Mouse (Mus musculus) cerebellum, postnatal 25 days (tissue): ENCODE data around the gene Tnn.

Experiments
- DNase-seq, 2 experiments: peaks; one replicate each; pipeline ENCODE4 v3.0.0; 2021; ENCODE audit warnings: mixed read lengths in 2 of 2

Tnn gene

GRCm38 (mm10) chr1:160153480-160153879 is at the start of gene Tnn:
Gene Tnn (minus strand): TSS chr1:160153580.
- DNase-seq: no peak

- DNase-seq: no peak
These were observed 41.9 kb upstream of the Tnn start for GRCm38 (mm10) chr1:160195337-160195663.

DNA sequence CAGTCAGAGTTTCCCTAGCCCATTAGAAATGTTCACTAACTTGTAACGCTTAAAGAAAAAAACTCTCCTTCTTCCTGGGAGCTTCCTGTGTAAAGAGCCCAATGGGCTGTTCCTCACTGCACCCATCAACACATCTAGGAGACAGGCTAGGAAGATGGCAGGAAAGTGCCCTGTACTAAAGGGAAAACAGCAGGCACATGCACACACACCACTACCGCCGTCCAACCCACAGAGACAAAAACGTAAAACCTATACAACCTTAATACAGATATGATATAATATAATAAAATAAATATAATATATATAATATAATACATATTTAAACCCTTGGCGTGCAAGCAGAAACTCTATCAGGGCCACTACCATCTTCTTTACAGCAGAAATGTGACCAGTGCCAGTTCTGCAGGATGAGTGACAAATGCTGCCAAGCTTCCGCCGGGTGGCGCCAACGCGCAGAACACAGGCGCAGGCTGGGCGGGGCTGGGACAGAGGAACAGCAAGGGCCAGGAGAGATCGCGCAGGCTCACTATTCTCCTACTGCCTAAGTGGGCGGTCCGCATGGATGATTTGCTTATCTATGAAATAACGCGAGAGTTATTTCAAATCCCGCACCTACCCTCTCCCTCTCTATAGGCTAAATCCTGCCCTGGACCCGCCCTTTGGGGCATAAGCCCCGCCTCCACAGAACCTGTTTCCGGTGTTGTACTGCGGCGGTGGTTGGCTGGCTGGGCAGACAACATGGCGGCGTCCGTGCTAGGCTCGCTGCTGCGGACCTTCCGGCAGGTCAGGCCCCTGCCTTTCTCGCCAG is 41.4 kb upstream of the Tnn start, which contains the start of gene Mrps14:
TSS of gene Mrps14 (plus strand) at position 687 of the 808 bp plus-strand sequence.
- peak; percentile 97 to 99 for DNase-seq

- DNase-seq: peak; percentile 48 to 63
These were observed 31.1 kb upstream of the Tnn start for GRCm38 (mm10) chr1:160184506-160184905.

- no peak for DNase-seq
These were observed 27.8 kb upstream of the Tnn start for GRCm38 (mm10) chr1:160181216-160181615.

DNA sequence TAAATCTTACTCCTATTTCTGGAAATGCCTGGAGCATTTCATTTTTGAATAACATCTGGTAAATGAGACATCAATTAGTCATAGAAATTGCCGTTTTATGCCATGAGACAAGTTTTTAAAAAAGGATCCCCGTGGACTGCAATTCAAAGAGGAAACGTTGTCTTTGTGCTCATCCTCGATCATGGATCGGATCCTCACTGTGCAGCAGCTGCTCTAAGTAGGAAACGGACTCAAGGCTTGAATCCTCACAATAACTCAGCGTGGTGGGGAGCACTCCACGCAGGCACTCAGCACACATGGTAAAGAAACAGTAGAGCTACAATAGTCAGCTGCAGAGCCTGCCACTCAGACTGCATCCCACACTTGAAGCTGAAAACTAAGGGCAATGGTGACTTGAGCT is 23.5 kb upstream of the Tnn start:
- no peak for DNase-seq

GRCm38 (mm10) chr1:160166600-160166999 is 13.2 kb upstream of the Tnn start:
- no peak for DNase-seq

DNA sequence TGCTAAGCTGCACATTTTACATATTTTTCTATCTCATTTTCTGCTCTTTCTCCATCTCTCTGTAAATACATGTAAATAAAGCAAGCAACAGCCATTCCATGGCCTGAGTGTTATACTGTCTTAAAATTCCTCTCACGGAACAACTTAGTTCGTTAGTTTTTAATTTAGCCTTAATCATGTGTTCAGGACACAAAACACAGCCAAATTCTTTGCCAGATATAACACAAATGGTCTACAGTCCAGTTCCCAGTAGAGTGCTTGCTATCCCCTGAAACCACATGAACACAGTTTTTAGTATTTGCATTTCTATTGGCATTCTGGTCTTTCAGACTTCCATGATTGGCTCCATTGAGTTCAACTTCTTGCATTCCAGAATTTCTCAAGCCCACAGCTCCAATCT is 4.8 kb upstream of the Tnn start:
- no peak for DNase-seq

- no peak for DNase-seq
These were observed 2.7 kb downstream of the Tnn start for GRCm38 (mm10) chr1:160150726-160151125.

- no peak for DNase-seq
These were observed 4.0 kb downstream of the Tnn start for GRCm38 (mm10) chr1:160149291-160149906.

- no peak for DNase-seq
These were observed 6.1 kb downstream of the Tnn start for GRCm38 (mm10) chr1:160147274-160147673.

DNA sequence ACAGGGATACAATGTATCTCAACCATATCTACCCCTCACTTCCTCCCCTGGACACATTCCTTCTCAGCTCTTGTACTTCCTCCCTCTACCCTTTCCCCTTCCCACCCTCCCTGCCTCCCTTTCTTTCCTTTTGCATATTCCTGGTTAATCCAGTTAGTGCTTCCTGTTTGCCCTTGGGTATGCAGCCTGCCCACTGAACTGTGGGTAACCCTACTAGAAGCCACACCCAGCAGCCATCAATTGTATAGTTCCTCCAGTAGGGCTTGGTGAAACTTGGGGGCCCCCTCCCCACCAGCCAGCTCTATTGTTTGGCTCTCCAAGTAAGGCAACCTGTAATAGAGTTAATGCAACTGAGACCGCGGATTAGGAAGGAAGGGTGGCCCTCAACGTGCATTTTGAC is 7.8 kb downstream of the Tnn start:
- no peak for DNase-seq

GRCm38 (mm10) chr1:160144343-160144742 is 9.0 kb downstream of the Tnn start:
- no peak for DNase-seq

DNA sequence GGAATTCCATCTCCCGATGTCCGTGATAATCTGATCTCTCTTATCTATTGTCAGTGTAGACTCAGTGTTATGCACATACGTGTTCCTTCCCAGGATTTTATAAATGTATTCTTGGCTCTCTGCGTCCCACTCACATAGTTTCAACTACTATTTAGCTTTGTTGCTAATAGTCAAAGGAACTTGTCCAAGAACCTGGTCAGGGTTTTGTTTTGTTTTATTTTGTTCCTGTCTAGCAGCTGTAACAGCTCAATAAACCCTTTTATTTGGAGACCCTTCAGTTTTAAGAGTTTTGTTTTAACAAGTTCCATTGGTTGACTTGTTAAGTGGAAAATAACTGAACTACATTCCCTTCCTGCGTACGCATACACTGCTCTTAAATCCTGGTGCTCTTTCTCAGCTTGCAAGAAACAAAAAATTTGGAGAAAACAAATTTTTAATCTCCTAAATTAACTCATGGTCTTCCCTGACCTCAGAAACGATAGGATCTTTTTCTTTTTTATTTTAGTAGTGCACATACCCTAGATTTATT is 17.0 kb downstream of the Tnn start:
- DNase-seq: no peak

GRCm38 (mm10) chr1:160133464-160134079 is 19.8 kb downstream of the Tnn start:
- no peak for DNase-seq

- DNase-seq: no peak
These were observed 29.4 kb downstream of the Tnn start for GRCm38 (mm10) chr1:160123957-160124356.

DNA sequence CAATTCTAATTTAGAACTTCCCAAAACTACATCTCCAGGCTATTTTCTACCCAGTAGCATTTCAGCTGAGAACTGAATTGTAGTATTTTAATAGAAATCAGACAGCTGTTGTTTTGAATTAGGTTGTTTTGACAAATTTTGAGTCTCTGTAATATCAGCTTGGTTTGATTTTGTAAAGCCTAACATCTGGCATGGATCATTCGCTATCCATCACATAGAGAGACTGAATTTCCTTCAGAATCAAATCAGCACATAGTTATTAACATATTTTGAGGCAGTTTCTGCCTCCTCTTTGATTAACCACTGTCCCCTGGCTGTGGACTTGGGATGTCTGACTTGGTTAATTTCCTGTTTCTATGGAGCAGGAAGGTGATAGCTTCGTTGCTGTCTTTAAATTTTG is 44.8 kb downstream of the Tnn start:
- no peak for DNase-seq

GRCm38 (mm10) chr1:160105426-160105825 is 48.0 kb downstream of the Tnn start:
- no peak for DNase-seq

GRCm38 (mm10) chr1:160100996-160101395 is 52.4 kb downstream of the Tnn start:
- no peak for DNase-seq

DNA sequence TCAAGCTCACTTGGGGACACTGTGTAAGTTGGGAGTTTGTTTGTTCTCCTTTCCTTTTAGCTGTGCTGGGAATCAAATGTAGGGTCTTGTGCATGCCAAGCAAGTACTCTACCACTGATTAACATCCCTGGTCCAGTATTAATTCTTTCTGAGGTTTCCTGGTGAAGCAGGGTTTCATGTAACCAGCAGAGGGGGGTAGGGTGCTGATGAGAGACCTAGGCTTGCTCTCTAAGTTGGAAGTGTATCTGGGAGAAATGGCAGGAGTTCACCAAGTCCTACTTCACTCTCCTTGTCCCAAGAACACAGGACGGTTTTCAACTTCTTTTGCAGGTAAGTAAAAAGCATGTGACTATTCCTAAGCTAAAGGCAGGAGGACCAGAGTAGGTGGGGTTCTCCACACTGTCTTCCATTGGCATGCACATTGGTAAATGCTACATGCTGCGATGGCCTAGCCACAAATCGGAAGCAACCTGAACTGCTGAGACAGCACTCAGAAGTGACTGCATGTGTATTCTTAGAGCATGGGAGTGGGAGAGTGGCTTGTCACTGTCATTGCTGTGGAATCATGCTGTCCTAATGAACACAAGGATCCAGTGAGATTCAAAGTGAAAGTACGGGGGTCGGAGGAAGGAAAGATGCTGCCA is 53.6 kb downstream of the Tnn start:
- no peak for DNase-seq

- DNase-seq: no peak
These were observed 66.7 kb downstream of the Tnn start for GRCm38 (mm10) chr1:160086651-160087050.

DNA sequence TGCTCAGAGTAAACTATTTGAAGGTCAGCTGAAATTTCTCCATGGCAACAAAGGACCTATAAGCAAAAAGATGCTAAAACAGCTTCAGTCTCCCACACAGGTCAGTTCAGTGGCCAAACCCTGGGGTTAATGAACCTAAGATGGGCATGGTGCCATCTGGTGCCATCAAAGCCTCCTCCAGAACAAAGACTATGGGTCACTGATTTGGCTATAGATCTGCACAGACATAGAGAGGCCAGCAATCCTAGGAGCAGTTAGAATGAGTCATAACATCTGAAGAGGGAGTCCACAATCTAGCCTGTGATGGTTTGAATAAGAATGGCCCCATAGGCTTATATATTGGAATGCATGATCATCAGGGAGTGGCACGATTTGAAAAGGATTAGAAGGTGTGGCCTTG is 69.1 kb downstream of the Tnn start:
- DNase-seq: no peak

- no peak for DNase-seq
These were observed 70.7 kb downstream of the Tnn start for GRCm38 (mm10) chr1:160082647-160083046.
